2 mouse cellular contexts compared by ENCODE assay signal in the genomic region with DNA sequence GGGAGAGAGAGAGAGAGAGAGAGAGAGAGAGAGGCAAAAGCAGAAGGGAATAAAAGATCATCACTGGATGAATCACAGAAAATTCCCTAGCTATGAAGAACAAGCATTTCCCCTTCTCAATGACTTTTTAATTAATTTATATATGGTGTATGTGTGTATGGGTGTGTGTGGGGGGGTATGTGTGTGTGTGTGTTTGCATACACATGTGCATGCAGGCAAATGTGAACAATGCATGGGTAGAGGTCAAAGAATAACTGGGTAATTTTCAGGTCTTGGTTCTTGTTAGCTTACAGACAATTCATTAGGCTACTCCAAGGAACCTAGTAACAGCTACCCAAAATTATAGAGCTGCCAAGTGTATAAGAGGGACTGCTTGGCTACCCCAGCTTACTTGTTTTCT.
TF ChIP-seq lines count a peak whose summit lies in the region.

No protein-coding gene starts in this region.

TF ChIP-seq in CH12.LX, 34 proteins besides CTCF, POLR2A, EP300 and RAD21:
- peak; percentile 61 for TF ChIP-seq BHLHE40 (IDR thresholded peaks at IDR 0.05; ENCODE audit: low read depth, low read length)
- TF ChIP-seq E2F4 (IDR thresholded peaks at IDR 0.05; ENCODE audit: insufficient replicate concordance, low read depth, low read length), result no peak
- TF ChIP-seq MYC (IDR thresholded peaks at IDR 0.05; ENCODE audit: low read depth, low read length), result 0 out of 2 replicates have a peak, but pooled peaks have one; percentile 23
TF ChIP-seq in CH12.LX: peak in this region for 2.

TF ChIP-seq in myocyte, 11 proteins besides CTCF, POLR2A, EP300 and RAD21:
- no peak for TF ChIP-seq SRF (IDR thresholded peaks at IDR 0.05; ENCODE audit: control insufficient read depth, insufficient read length, low read depth)
